Mouse (Mus musculus) cerebellum, postnatal 36 days (tissue): ENCODE data around the gene Tmem86b.
"Not testable (repeated sequence)": the region's sequence is repeated elsewhere in the genome, so short reads cannot be mapped to it uniquely, and the experiment has no call there.

Source experiments
- DNase-seq, 2 experiments: peaks; one replicate each; pipeline ENCODE4 v3.0.0; 2021 to 2022; ENCODE audit warnings: mixed read lengths in 2 of 2

The Tmem86b gene

GRCm38 (mm10) chr7:4647291-4647690 is 16.1 kb upstream of the Tmem86b start:
- no peak for DNase-seq

GRCm38 (mm10) chr7:4646806-4647205 is 15.6 kb upstream of the Tmem86b start:
- DNase-seq, result no peak

GRCm38 (mm10) chr7:4643225-4643624 is 12.0 kb upstream of the Tmem86b start:
- DNase-seq, result no peak

- no peak for DNase-seq
These were observed 10.7 kb upstream of the Tmem86b start for GRCm38 (mm10) chr7:4641956-4642355.

- no peak for DNase-seq
These were observed 9.9 kb upstream of the Tmem86b start for GRCm38 (mm10) chr7:4641155-4641554.

- DNase-seq, result no peak
These were observed 5.0 kb upstream of the Tmem86b start for GRCm38 (mm10) chr7:4636179-4636578.

- no peak for DNase-seq
These were observed 1.0 kb downstream of the Tmem86b start for GRCm38 (mm10) chr7:4630198-4630597.

GRCm38 (mm10) chr7:4629586-4629985 is 1.6 kb downstream of the Tmem86b start:
- DNase-seq, result peak; percentile 40 to 44

- no peak for DNase-seq
These were observed 5.3 kb downstream of the Tmem86b start for GRCm38 (mm10) chr7:4625928-4626327.

- peak in 1 of 2 experiments; percentile 24 for DNase-seq
These were observed 6.9 kb downstream of the Tmem86b start for GRCm38 (mm10) chr7:4624343-4624742.

GRCm38 (mm10) chr7:4623544-4624189 is 7.6 kb downstream of the Tmem86b start:
- peak; percentile 63 to 64 for DNase-seq

GRCm38 (mm10) chr7:4619979-4620378 is 11.2 kb downstream of the Tmem86b start:
- no peak for DNase-seq

GRCm38 (mm10) chr7:4613740-4614403 is 17.4 kb downstream of the Tmem86b start:
- DNase-seq, result no peak

- peak in 1 of 2 experiments; percentile 35 for DNase-seq
These were observed 18.3 kb downstream of the Tmem86b start for GRCm38 (mm10) chr7:4612956-4613355.

- DNase-seq, result no peak
These were observed 18.8 kb downstream of the Tmem86b start for GRCm38 (mm10) chr7:4612386-4612785.

- DNase-seq, result peak; percentile 77 to 79
These were observed 19.3 kb downstream of the Tmem86b start for GRCm38 (mm10) chr7:4611921-4612341.

- peak; percentile 88 to 89 for DNase-seq
These were observed 19.7 kb downstream of the Tmem86b start for GRCm38 (mm10) chr7:4611511-4611910.

- no peak for DNase-seq
These were observed 23.2 kb downstream of the Tmem86b start for GRCm38 (mm10) chr7:4608002-4608401.

GRCm38 (mm10) chr7:4603873-4604272 is 27.3 kb downstream of the Tmem86b start, which contains the start of gene Ptprh:
Gene Ptprh, minus strand, starts transcription at chr7:4604041.
- no peak for DNase-seq

- no peak for DNase-seq
These were observed 28.3 kb downstream of the Tmem86b start for GRCm38 (mm10) chr7:4602969-4603368.

- DNase-seq, result not testable (repeated sequence)
These were observed 34.2 kb downstream of the Tmem86b start for GRCm38 (mm10) chr7:4597046-4597445.

GRCm38 (mm10) chr7:4581481-4581880 is 49.7 kb downstream of the Tmem86b start:
- not testable (repeated sequence) for DNase-seq
